Mouse (Mus musculus): ENCODE measurements at regions not wholly inside any gene's neighbourhood (a gene's known extent, or its start where the extent isn't known, plus 50 kb on each side); places are given as distances from the start of the nearest gene placed in this dataset.

DNA sequence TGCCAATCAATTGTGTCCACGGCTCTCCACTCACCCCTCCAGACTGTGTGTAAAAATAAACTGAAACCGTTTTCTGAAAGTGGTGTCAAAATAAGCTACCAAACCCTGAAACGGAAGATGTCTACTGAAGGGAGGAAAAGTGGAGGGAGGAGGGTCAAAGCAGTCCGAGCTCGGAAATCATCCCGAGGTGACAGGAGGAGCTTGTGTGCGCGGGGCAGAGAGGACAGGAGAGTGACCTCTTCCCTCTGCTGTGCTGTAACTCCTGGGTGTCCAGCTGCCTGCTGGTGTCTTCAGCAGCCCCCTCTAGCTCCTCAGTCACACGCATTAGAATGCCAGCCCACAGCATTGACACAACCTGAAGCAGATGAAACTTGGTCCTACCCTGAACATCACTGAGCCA lies 84.2 kb upstream of the Sesn3 start:
- Histone ChIP-seq H3K9ac (ENCODE audit: low read depth, low read length) (no peak overlapping the region), H3K36me3 (ENCODE audit: control insufficient read depth, insufficient read depth, low read length) (no peaks in the 10 kb centered on the region), H3K4me1 (ENCODE audit: control insufficient read depth, insufficient read depth, low read length) (no peaks in the 10 kb centered on the region), H3K27ac (no peak overlapping the region), H3K79me2 (replicated peaks; ENCODE audit: control insufficient read depth, insufficient read depth, low read length) (no peaks in the 10 kb centered on the region), H3K27me3 (ENCODE audit: control insufficient read depth, insufficient read depth, low read length) (no peaks in the 10 kb centered on the region), H3K4me3 (no peak overlapping the region)
- no peak for TF ChIP-seq CTCF (IDR thresholded peaks at IDR 0.05)
- intact Hi-C loops (cut with DNase I) = no loop called here
- no peak for DNase-seq
- WGBS = 64% methylated on average over 9 of the region's 9 CpGs

DNA sequence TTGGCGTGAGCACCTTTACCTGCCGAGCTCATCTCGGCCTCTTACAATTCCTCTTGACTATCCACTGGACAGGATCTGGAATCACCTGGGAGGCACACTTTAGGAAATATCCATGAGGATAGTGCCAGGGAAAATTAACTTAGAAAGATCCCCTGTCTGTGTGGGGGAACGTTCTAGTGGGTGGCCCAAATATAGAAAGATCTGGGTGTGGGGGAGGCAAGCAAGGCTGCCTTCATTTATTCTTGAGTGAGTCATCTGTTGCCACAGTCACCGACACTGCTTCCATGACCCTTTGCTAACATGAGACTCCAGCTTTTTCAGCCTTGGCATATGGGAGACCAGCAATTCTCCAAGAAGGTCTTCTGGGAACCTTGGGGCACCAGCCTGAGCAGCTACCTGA lies 80.1 kb upstream of the Sesn3 start:
- no peaks in the 10 kb centered on the region; the same call in 1 of the 2 replicates for H3K4me1 ChIP-seq (ENCODE audit: control insufficient read depth, insufficient read depth, low read length)
- no peak overlapping the region for H3K9ac ChIP-seq (ENCODE audit: low read depth, low read length)
- no peak overlapping the region for H3K27ac ChIP-seq
- no peaks in the 10 kb centered on the region for H3K27me3 ChIP-seq (ENCODE audit: control insufficient read depth, insufficient read depth, low read length)
- intact Hi-C loops (cut with DNase I) = no loop called here
- H3K36me3 ChIP-seq (ENCODE audit: control insufficient read depth, insufficient read depth, low read length) = no peaks in the 10 kb centered on the region
- no peak overlapping the region for H3K4me3 ChIP-seq
- no peak for DNase-seq
- no peaks in the 10 kb centered on the region for H3K79me2 ChIP-seq (replicated peaks; ENCODE audit: control insufficient read depth, insufficient read depth, low read length)
- 86% methylated on average over 5 of the region's 5 CpGs for WGBS
- no peak for TF ChIP-seq CTCF (IDR thresholded peaks at IDR 0.05)
- TF ChIP-seq EP300 (IDR thresholded peaks at IDR 0.05; ENCODE audit: insufficient read depth, low read depth, low read length) = no peak
- no peak for TF ChIP-seq POLR2A (IDR thresholded peaks at IDR 0.05; ENCODE audit: insufficient read depth, low read depth, low read length)

DNA sequence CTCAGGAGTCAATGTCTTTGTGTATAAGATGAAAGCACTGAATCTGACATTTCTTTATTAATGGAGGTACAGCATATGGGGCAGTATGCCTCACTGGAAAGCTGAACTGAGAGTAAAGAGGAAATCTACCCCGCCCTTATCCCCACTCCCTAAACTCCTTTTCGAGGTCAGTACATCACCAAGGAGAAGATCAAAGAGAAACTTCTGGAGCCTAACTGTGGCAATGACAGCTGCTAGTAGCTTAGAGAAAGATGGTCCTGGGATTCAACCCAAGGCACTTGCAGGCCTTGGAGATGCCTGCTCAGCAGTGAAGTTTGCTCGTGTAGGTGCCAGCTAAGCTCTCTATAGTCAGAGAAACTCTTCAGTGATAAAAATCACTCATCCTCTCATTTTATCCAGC lies 75.8 kb upstream of the Sesn3 start:
- Histone ChIP-seq H3K27ac (no peak overlapping the region), H3K4me1 (ENCODE audit: control insufficient read depth, insufficient read depth, low read length) (peaks cover 2% of the 10 kb centered on the region; the same call in 1 of the 2 replicates), H3K27me3 (ENCODE audit: control insufficient read depth, insufficient read depth, low read length) (no peaks in the 10 kb centered on the region; the same call in 1 of the 2 replicates), H3K4me3 (no peak overlapping the region), H3K79me2 (replicated peaks; ENCODE audit: control insufficient read depth, insufficient read depth, low read length) (no peaks in the 10 kb centered on the region), H3K9ac (ENCODE audit: low read depth, low read length) (no peak overlapping the region), H3K36me3 (ENCODE audit: control insufficient read depth, insufficient read depth, low read length) (no peaks in the 10 kb centered on the region)
- 77% methylated on average over 3 of the region's 3 CpGs for WGBS
- TF ChIP-seq EP300 (IDR thresholded peaks at IDR 0.05; ENCODE audit: insufficient read depth, low read depth, low read length) (no peak), CTCF (IDR thresholded peaks at IDR 0.05) (no peak), POLR2A (IDR thresholded peaks at IDR 0.05; ENCODE audit: insufficient read depth, low read depth, low read length) (no peak)
- intact Hi-C loops (cut with DNase I) = no loop called here
- no peak for DNase-seq

DNA sequence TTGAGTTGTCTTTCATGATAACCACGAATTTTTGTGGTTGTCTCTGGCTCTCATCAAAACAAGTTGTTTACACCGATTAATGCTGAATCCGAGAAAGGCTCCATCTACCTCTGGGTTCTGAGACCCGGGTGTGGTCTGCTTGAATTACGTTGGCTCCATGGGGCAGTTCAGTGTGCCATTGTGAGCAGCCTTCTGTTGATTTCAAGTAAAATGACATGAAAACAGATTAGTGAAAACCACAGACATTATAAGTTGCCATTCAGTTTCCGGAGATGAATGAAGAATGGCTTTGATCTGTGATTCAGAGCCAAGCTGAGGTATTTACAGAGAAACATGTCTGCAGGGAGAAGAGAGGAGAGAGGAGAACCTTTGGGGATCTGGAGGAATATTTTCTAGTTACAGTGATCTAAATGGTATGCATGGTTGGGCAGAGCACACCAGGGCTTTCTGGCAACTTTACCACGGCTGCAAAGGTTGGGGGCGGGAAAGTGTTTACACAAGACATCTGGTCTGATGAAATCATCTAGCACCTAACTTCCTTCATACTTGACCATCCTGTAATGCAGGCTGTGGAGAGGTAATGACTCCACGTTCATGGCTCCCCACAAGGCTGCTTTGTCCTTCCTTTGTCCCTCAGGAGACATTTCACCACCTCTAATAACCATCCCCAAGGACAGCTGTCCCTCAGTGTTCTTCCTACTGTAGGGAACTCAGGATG lies 74.7 kb upstream of the Sesn3 start:
- Histone ChIP-seq H3K27me3 (ENCODE audit: control insufficient read depth, insufficient read depth, low read length) (no peaks in the 10 kb centered on the region; the same call in 1 of the 2 replicates), H3K4me1 (ENCODE audit: control insufficient read depth, insufficient read depth, low read length) (peaks cover 3% of the 10 kb centered on the region; the same call in 1 of the 2 replicates), H3K79me2 (replicated peaks; ENCODE audit: control insufficient read depth, insufficient read depth, low read length) (no peaks in the 10 kb centered on the region), H3K27ac (no peak overlapping the region), H3K36me3 (ENCODE audit: control insufficient read depth, insufficient read depth, low read length) (no peaks in the 10 kb centered on the region), H3K9ac (ENCODE audit: low read depth, low read length) (no peak overlapping the region), H3K4me3 (no peak overlapping the region)
- intact Hi-C loops (cut with DNase I) = no loop called here
- no peak for DNase-seq
- 64% methylated on average over 9 of the region's 9 CpGs for WGBS
- TF ChIP-seq EP300 (IDR thresholded peaks at IDR 0.05; ENCODE audit: insufficient read depth, low read depth, low read length) (no peak), CTCF (IDR thresholded peaks at IDR 0.05) (no peak), POLR2A (IDR thresholded peaks at IDR 0.05; ENCODE audit: insufficient read depth, low read depth, low read length) (no peak)

DNA sequence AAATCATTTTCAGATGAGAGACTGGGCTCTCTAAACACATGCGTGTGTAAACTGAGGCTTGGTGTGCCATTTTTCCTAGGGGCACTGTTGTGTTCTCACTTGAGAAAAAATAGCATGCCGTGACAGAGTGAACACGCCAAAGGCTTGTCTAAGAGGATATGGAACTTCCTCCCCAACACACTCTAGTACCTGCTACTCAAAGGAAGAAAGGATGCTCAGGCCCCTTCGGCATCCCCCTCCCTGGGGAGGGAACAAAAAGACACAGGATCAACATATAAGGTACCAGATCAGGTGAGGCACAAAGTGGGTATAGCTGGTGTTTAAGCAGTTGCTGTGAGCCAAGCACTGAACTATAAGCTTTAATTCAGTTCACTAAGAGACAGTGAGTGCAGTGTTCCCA lies 74.0 kb upstream of the Sesn3 start:
- Histone ChIP-seq H3K4me1 (ENCODE audit: control insufficient read depth, insufficient read depth, low read length) (peaks cover 3% of the 10 kb centered on the region; the same call in 1 of the 2 replicates), H3K9ac (ENCODE audit: low read depth, low read length) (no peak overlapping the region), H3K27me3 (ENCODE audit: control insufficient read depth, insufficient read depth, low read length) (no peaks in the 10 kb centered on the region; the same call in 1 of the 2 replicates), H3K4me3 (no peak overlapping the region), H3K27ac (no peak overlapping the region), H3K79me2 (replicated peaks; ENCODE audit: control insufficient read depth, insufficient read depth, low read length) (no peaks in the 10 kb centered on the region), H3K36me3 (ENCODE audit: control insufficient read depth, insufficient read depth, low read length) (no peaks in the 10 kb centered on the region)
- 71% methylated on average over 4 of the region's 4 CpGs for WGBS
- DNase-seq = no peak
- intact Hi-C loops (cut with DNase I) = no loop called here
- no peak for TF ChIP-seq POLR2A (IDR thresholded peaks at IDR 0.05; ENCODE audit: insufficient read depth, low read depth, low read length)
- no peak for TF ChIP-seq EP300 (IDR thresholded peaks at IDR 0.05; ENCODE audit: insufficient read depth, low read depth, low read length)
- TF ChIP-seq CTCF (IDR thresholded peaks at IDR 0.05) = no peak

DNA sequence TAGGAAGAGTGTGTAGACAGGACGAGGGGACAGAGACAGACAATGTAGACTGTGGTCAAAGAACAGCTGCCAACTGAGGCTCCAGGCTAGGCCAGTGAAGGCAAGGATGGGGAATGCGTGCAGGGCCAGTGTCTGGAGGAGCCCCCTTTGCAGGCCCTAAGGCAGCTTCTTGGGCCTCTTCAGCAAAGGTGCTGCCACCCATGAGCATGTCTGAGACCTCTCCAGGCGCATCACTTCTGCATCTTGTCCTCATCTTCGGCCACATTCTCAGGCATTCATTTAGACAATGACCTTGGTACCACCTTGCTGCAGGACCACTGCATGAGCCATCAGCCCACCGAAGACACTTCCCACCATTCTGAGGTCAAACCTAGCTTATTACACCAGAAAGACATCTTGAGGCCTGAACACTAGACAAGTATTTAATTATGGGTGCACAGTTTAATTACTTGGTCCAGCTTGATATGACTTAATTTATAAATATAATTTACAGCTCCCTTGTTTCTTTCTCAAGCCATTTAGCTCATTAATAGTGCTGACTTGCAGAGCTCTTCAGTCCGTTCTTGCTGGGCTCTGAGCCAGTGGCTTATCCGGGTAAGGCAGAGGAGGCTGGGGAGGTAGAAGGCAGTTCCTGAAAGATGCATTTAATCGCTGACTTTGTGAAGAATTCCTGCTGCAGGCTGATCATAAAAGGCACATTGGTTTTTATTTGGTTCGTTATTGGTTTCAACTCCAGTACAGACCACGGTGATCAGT lies 72.1 kb upstream of the Sesn3 start:
- Histone ChIP-seq H3K27ac (no peak overlapping the region), H3K9ac (ENCODE audit: low read depth, low read length) (no peak overlapping the region), H3K4me1 (ENCODE audit: control insufficient read depth, insufficient read depth, low read length) (peaks cover 3% of the 10 kb centered on the region), H3K36me3 (ENCODE audit: control insufficient read depth, insufficient read depth, low read length) (no peaks in the 10 kb centered on the region), H3K79me2 (replicated peaks; ENCODE audit: control insufficient read depth, insufficient read depth, low read length) (no peaks in the 10 kb centered on the region), H3K27me3 (ENCODE audit: control insufficient read depth, insufficient read depth, low read length) (no peaks in the 10 kb centered on the region; the same call in 1 of the 2 replicates), H3K4me3 (no peak overlapping the region)
- TF ChIP-seq POLR2A (IDR thresholded peaks at IDR 0.05; ENCODE audit: insufficient read depth, low read depth, low read length) (no peak), CTCF (IDR thresholded peaks at IDR 0.05) (no peak), EP300 (IDR thresholded peaks at IDR 0.05; ENCODE audit: insufficient read depth, low read depth, low read length) (no peak)
- intact Hi-C loops (cut with DNase I) = no loop called here
- 63% methylated on average over 10 of the region's 10 CpGs for WGBS
- peak in 1 of 2 experiments; percentile 34 for DNase-seq

Measured in heart, adult 2 months (tissue).